Mouse (Mus musculus): ENCODE data around the gene Aldh3b1. TPM values are rescaled to one million over a fixed set of nuclear protein-coding genes. Genes with fewer than 3 reads are reported as not detected.
"Not testable (repeated sequence)": the region's sequence is repeated elsewhere in the genome, so short reads cannot be mapped to it uniquely, and the experiment has no call there.

Aldh3b1 gene
- total RNA-seq (2021) = 1 to 10 TPM; 1.3 to 1.7 TPM
- long read RNA-seq, partial matches to known transcripts = 1 of 7 reads
- long read RNA-seq, other reads (novel, unspliced or antisense) = 2 of 7 reads

DNA sequence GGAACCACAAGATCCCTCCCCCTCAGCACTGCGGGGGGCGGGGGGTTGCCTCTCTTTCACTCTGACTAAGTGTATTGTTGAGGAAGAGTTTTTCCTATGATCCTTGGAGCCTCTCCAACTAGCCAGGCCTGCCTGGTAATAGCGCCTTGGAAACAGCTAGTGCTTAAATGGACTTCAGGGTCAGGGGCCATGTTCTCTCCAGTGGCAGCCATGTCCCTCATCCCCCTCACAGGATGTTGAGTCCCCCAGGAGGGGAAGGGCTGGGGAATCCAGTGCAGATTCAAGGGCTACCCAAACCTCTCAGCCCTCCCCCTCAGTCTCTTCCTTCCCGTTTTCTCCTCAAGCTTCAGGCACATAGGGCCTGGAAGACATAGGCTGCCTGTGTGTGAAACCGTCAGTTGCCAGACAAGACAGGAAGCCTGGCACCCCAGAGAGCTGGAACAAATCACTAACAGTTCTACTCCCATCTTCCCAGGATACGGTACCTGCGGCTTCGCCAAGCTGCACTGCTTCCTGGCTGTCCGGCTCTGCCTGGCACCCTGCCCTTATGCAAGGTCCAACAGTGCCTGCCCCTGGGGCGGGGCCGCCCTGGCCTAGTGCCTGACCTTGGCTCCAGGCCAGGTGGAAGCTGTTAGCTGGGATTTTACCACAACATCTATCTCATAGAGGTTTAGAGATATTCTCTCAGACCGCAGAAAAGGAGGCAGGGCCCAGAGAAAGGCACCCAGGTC, at the start of gene Aldh3b1:
TSS of gene Aldh3b1 (minus strand) at position 598 of the 731 bp plus-strand sequence.
- peak; percentile 74 to 80 for DNase-seq (ENCODE audit: low spot score in 2 of 2)

- no peak for DNase-seq (ENCODE audit: low spot score in 2 of 2)
Measured at GRCm38 (mm10) chr19:3975866-3976265, 46.3 kb upstream of the Aldh3b1 start.

DNA sequence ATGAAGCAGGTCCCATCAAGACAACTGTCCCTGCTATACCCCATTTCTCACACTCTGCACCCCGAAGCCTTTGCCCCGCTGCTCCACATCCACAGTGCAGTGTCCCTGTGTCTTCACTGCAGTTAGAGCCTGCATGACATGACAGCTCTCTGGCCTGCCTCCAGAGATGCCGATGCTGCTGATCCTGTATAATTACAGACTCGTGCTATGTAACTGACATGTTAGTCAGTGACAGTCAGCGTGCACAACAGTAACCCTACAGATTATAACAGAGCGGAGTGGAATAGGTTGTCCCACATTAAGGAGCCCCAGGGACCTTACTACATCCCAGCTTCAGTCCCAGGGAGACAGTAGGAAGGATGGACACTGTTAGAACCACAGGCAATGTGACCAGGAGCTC, 45.0 kb upstream of the Aldh3b1 start:
- not testable (repeated sequence) for DNase-seq (ENCODE audit: low spot score in 2 of 2)

DNA sequence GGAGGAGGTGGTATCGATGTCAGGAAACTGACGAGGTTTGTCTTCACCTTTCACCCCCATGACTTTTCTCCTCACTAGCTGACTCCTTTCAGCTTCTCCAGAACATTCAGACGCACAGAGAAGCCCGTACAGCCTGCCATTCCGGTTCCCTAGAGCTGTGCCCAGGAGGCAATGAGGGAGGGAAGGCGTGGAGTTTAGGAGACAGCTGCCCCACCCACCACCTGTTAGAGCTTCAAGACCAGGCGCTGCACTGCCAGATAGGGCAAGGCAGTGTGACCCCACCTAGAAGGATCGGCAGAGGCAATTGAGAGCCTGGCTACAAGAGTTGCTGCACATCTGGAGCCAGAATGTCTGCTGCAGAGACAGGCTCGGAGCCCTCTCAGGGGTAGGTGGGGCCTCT, 42.6 kb upstream of the Aldh3b1 start, which contains the start of gene Aldh3b2:
TSS of gene Aldh3b2 (plus strand) at position 100 of the 400 bp plus-strand sequence.
- no peak for DNase-seq (ENCODE audit: low spot score in 2 of 2)

- no peak for DNase-seq (ENCODE audit: low spot score in 2 of 2)
Measured at GRCm38 (mm10) chr19:3967258-3967657, 37.6 kb upstream of the Aldh3b1 start.

DNA sequence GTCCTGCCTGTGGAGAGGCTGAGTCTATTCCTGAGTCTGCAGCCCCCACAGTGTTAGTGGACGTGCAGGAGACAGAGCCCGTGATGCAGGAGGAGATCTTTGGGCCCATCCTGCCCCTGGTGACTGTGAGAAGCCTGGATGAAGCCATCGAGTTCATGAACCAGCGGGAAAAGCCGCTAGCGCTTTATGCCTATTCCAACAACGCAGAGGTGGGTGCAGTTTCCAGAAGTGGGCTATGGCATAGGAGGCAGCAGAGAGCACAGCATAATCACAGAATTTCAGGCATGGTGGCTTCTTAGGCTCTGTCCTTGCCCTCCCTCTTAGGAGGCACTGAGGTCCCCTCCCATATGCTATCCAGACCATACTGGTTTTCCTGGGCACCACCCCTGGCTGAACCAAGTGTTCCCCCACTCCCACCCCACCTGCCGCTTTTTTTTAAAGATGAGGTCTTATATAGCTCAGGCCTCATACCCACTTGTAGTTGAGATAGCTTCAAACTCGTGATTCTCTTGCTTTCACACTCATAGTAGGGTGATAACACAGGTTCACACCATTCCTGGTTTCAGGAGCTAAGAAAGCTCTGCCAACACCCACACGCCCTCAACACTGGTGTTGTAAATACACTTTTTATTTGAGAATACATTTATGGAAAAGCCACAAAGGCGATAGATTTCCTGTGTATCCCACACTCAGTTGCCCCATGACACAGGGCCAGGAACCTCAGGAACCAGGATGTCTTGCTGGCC, 36.9 kb upstream of the Aldh3b1 start:
- DNase-seq (ENCODE audit: low spot score in 2 of 2) = no peak

- DNase-seq (ENCODE audit: low spot score in 2 of 2) = no peak
Measured at GRCm38 (mm10) chr19:3964030-3964429, 34.4 kb upstream of the Aldh3b1 start.

- DNase-seq (ENCODE audit: low spot score in 2 of 2) = peak in 1 of 2 experiments; percentile 23
Measured at GRCm38 (mm10) chr19:3962469-3962868, 32.9 kb upstream of the Aldh3b1 start.

DNA sequence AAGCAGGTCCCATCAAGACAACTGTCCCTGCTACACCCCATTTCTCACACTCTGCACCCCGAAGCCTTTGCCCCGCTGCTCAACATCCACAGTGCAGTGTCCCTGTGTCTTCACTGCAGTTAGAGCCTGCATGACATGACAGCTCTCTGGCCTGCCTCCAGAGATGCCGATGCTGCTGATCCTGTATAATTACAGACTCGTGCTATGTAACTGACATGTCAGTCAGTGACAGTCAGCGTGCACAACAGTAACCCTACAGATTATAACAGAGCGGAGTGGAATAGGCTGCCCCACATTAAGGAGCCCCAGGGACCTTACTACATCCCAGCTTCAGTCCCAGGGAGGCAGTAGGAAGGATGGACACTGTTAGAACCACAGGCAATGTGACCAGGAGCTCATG, 32.2 kb upstream of the Aldh3b1 start:
- not testable (repeated sequence) for DNase-seq (ENCODE audit: low spot score in 2 of 2)

DNA sequence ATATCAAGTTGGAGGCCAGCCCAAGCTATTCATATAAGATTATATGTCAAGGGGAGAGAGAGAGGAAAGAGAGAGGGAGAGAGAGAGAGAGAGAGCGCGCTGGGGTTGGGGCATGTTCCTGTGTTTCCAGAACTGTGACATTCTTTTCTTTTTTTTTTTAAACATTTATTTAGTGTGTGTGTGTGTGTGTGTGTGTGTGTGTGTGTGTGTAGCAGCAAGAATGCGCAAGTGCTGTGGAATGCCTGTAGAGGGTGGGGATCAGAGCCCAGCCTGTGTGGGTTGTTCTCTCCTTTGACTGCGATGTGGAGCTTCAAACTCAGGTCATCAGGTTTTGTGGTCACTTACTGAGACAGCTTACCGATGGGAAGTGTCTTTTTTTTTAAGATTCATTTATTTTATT, 30.6 kb upstream of the Aldh3b1 start:
- no peak for DNase-seq (ENCODE audit: low spot score in 2 of 2)

- no peak for DNase-seq (ENCODE audit: low spot score in 2 of 2)
Measured at GRCm38 (mm10) chr19:3959030-3959429, 29.4 kb upstream of the Aldh3b1 start.

- peak; percentile 24 to 34 for DNase-seq (ENCODE audit: low spot score in 2 of 2)
Measured at GRCm38 (mm10) chr19:3958470-3958869, 28.9 kb upstream of the Aldh3b1 start, which contains the start of gene Aldh3b3. Gene Aldh3b3 (plus strand): TSS chr19:3958645.

DNA sequence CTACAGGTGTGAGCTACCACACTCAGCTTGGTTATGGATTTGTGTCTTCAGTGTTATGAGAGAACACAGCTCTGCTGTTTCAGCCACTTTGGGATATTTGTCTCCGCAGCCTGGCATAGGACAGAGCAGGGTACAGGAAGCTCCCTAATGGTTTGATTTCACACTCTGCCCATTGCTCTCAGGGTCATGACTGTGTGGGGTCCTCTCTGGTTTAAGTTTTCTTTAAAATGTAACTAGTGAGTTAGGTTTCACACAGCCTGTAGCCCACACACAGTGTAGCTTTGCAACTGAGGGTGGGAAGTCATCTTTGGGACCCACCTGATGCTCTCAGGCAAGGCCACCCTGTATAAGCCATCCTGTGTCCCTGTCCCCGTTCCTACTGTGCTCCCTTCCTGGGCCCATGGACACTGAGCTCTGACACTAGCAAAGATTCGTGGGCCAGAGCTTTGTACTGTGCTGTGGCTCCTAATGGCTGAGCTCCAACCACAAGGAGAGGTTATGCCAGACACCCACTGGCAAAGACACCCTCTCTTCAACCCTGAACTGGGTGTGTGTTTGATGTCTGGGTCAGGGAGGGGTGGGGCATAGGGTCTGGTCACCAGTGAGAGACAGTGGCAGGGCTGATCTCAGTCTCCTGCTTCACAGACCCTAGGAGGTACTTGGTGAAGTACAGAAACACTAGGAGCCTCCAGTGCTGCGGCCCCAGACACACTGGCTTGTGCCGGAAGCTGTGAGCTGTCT, 27.9 kb upstream of the Aldh3b1 start:
- not testable (repeated sequence) for DNase-seq (ENCODE audit: low spot score in 2 of 2)

DNA sequence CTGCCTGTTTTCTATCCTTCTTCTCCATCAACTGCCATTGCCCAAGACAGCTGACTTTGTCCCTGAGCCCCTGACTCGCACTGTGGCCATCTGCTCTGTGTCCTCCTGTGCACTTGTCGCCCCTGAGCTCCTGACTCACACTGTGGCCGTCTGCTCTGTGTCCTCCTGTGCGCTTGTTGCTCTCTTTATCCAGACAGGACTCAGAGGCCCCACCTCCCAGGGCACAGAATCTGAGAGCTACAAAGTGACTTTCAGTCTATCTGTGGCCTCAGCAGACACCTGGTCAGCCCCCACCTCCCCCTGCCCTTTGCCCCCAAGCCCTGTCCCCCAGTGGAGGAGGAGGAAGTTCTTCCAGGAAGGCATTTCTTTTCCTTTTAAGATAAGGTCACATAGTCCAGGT, 26.2 kb upstream of the Aldh3b1 start:
- no peak for DNase-seq (ENCODE audit: low spot score in 2 of 2)

GRCm38 (mm10) chr19:3955033-3955432, 25.4 kb upstream of the Aldh3b1 start:
- DNase-seq (ENCODE audit: low spot score in 2 of 2) = no peak

DNA sequence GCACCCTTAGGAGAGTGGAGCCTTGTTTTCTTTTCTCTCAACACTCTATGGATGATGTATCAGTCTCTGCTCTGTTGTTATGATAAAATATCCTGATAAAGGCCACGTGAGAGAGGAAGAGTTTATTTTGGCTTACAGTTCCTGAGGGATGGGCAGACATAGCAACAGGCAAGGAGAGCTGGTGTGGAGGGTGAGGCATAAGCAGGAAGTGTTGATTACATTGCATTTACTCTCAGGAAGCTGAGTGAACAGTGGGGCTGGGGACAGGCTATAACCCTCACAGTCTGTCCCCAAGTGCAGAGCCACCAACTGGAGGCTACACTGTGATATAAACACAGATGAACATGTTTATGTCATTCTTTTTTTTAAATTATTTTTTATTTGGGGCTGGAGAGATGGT, 22.5 kb upstream of the Aldh3b1 start:
- no peak for DNase-seq (ENCODE audit: low spot score in 2 of 2)

DNA sequence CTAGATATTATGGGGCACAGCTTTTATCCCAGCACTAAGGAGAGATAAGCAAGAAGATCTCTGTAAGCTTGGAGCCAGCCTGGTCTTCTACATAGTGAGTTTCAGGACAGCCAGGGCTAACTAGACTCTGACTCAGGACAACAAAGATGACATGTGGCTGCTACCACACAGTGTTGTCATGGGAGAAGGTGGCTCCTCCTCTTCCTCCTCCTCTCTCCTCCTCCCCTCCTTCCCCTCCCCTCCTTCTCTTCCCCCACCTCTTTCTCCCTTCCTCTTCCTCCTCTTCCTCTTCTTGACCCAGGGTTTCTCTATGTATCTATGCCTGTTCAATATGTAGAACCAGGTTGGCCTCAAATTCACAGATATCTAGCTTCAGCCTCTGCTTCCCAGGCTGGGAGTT, 21.9 kb upstream of the Aldh3b1 start:
- DNase-seq (ENCODE audit: low spot score in 2 of 2) = no peak

GRCm38 (mm10) chr19:3950331-3950730, 20.7 kb upstream of the Aldh3b1 start:
- no peak for DNase-seq (ENCODE audit: low spot score in 2 of 2)

GRCm38 (mm10) chr19:3948546-3948945, 18.9 kb upstream of the Aldh3b1 start:
- DNase-seq (ENCODE audit: low spot score in 2 of 2) = no peak

GRCm38 (mm10) chr19:3947813-3948212, 18.2 kb upstream of the Aldh3b1 start:
- no peak for DNase-seq (ENCODE audit: low spot score in 2 of 2)

DNA sequence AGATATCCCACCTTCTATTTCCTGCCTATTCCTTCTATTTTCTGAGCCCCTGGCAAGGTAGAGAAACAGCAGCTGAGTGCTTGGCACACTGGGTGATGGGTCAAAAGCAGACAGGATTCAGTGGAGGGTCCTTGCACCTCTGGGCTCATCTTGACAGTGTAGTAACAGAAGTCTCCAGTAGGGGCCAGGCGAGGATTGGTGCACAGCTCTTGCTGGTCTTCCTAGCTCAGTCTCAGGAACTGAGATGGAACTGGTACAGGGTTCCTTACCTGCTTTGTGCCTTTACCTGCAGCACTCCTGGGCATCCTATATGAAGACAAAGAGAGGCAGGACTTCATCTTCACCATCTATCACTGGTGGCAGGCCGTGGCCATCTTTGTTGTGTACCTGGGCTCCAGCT, 17.1 kb upstream of the Aldh3b1 start:
- peak; percentile 75 to 82 for DNase-seq (ENCODE audit: low spot score in 2 of 2)
